Mouse (Mus musculus): Measurements from ENCODE around the gene Gdf9.
"Not testable (repeated sequence)": the region's sequence is repeated elsewhere in the genome, so short reads cannot be mapped to it uniquely, and the experiment has no call there.

Gdf9 gene

GRCm38 (mm10) chr11:53430670-53431346 lies at the start of gene Gdf9, which contains the start of gene Uqcrq:
TSS of gene Gdf9 (plus strand) at chr11:53431023.
TSS of gene Uqcrq (minus strand) at chr11:53430831.
- DNase-seq, result peak; percentile 100

DNA sequence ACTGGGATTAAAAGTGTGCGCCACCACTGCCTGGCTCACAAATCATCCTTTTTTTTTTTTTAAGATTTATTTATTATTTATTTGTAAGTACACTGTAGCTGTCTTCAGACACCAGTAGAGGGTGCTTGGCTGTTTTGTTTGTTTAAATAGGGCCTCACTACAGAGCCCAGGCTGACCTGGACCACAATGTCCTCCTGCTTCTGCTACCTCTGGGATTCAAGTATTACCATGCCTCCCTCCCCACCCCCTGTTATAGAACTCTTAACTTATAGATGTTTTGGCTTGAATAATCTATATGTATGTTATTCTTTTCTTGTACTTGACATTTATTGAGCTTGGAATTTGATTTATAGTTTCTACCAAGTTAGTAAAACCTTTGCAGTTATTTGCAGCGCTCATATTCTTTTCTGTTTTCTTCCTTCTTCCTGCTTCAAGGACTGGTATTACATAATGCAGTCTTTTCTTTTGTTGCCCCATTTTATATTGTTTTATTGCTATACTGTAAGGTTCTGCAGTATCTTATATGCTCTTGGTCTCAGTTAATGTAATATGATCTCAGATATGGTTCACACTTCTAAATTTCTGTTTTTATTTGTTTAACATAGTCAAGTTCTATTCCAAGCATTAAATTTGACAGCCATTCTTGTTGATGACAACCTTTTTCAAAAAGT lies 46.9 kb upstream of the Gdf9 start:
- no peak for DNase-seq

- peak; percentile 34 for DNase-seq
These were observed 37.0 kb upstream of the Gdf9 start for GRCm38 (mm10) chr11:53393856-53394255.

DNA sequence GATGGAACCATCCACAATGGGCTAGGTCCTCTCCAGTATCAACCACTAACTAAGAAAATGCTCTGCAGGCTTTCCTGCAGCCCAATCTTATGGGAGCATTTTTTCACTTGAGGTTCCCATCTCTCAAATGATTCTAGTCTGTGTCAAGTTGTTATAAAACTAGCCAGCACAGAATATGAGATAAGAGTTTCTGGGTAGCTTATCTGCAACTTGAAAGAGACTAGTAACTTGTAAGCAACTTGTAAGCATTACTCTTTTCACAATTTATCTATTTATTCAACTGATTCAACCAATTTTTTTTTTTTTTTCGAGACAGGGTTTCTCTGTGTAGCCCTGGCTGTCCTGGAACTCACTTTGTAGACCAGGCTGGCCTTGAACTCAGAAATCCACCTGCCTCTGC lies 27.2 kb upstream of the Gdf9 start:
- DNase-seq, result no peak

DNA sequence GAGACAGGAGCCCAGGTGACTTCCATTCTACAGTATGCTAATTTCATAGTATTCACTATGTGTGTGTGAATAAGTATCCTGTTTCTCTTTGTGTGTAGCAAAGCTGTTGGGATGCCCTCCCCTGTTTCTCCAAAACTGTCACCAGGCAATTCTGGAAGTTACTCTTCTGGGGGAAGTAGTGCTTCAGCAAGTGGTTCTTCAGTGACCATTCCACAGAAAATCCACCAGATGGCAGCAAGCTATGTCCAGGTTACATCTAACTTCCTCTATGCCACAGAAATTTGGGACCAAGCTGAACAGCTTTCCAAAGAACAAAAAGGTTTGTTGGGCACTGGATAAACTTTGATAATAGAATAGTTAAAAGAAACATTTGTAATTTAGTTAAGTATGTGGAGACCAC lies 19.1 kb upstream of the Gdf9 start:
- DNase-seq, result peak; percentile 34

DNA sequence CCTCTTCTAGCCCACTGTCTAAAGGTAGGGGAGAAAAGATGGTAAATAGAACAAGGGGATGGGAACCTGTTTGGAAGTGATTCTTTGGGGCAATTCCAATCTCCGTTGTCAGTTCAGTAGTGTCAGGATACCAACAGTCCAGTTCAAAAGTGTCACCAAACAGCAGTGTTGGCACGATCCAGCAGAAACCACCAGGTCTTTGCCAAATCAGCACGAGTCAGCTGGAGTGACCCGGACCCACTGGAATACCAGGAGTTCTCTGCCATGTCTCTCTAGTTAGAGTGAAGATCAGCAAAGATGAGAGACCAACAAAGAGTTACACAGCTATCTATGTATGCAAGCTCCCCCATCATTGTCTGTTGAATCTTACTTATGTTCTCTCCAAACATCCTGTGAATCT lies 17.0 kb upstream of the Gdf9 start:
- no peak for DNase-seq

DNA sequence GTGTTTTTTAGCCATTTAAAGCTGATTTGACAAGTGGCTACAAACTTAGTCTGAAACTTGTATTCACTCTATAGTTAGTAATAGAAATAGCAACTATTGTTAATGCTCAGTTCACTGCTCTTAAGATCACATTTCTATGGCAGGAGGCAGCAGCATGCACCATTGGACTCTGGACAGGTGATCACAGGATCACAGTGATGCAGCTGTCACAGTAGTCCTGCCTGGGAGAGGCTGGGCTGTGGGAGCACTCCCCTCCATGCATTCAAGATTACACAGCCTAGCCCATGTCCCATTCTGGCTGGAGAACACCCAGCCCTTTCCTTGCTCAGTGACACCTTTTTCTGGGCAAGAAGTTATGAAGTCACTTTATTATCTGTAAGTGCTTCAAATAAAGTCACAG lies 12.8 kb upstream of the Gdf9 start:
- peak; percentile 28 for DNase-seq

DNA sequence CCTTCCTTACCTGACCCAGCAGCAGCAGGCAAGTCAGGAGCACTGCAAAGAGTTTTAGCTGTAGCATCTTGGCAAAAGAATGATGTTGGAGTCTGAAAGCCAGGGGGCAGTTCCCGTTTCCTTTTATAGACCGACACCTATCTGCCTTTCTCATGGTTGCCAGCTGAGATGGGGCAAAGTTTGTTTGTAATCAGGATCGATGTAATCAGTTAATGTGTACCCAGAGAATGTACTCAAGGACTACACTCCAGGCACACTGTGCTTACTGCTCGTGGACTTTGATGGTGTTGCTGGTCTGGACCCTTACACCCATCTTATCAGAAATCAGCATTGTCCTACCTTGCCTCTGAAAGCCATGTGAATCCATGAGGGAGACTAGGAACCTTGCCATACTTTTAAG lies 7.8 kb upstream of the Gdf9 start, which contains the start of gene Leap2:
TSS of gene Leap2 (minus strand) at position 135 of the 400 bp plus-strand sequence.
- peak; percentile 72 for DNase-seq

DNA sequence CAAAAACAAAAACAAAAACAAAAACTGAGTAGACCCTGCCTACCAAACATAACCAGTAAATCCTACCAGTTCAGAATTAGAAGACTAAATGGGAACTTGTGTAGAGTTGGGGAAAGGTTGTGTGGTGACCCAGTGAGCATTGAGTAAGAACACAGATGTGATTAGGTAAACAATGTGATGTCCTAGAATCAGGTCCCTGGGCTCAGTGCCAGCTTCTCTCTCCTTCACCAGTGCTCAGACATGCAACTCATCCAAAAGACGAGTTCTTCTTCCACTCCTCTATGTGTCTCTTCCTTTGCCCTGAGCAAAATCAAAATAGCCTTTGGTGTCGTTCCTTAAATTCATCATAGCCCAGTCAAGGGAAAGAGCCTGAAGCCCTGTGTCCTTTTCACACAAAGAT lies 6.0 kb upstream of the Gdf9 start:
- DNase-seq, result peak; percentile 22

GRCm38 (mm10) chr11:53425251-53425650 lies 5.6 kb upstream of the Gdf9 start:
- DNase-seq, result no peak

DNA sequence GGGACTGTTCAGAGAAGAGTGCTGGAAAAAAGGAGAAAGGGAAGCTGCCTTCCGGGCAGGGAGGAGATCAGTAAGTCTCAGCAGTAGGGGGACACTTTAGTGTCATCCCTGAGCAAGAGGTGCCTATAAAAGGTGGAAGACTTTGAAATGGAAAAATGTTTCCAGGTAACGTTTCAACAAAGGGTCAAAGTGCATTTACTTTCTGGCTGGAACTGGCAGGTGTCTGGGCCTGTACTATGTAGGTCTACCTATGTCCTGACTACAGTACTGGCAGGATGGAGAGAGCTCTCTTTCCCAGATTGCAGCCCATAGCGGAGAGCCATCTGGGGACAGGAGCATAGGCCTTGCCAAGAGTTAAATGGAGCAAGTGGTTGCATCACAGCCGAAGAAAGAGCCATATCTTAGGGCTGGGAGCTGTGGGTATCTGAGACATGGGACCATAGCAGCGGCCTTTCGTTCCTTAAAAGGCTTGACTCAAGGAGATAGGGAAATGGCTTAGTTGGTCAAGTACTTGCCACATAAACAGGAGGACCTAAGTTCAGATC lies 5.0 kb upstream of the Gdf9 start:
- peak; percentile 19 for DNase-seq

- DNase-seq, result not testable (repeated sequence)
These were observed 3.9 kb upstream of the Gdf9 start for GRCm38 (mm10) chr11:53426914-53427313.

- DNase-seq, result peak; percentile 33
These were observed 2.7 kb upstream of the Gdf9 start for GRCm38 (mm10) chr11:53427993-53428715.

GRCm38 (mm10) chr11:53428716-53429057 lies 2.1 kb upstream of the Gdf9 start:
- no peak for DNase-seq

DNA sequence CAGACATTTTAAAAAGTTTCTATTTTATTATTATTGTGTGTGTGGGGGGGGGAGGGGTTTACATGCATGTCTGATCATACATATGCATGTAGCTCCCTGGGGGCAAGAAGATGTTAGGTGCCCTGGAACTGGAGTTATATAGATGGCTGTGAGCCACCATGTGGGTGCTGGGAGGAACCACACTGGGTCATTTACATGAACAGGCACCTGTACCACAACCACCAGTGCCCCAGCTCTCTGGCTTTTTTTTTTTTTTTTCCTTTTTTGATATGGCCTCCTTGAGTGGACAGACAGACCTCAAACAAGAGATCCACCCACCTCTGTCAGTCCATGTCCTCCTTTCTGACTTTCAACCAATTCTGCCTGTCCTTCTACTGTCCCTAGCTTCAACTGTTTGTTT lies 1.6 kb upstream of the Gdf9 start:
- no peak for DNase-seq

DNA sequence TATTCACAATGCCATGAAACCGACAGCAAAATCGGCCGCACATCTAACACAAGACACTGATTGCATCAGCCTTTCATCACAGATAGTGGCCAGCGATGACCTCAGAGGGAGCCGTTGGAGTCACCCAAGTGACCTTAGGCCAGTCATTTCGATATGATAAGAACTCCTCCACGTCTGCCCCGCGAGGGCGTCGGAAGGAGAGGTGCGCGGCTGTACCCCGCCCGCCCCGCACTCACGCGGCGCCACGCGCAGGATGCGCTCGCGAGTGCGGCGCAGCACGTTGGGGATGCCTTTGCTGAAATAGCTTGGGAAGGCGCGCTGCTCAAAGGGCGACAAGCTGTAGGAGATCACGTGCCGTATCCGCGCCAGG lies 538 bp upstream of the Gdf9 start:
- no peak for DNase-seq

GRCm38 (mm10) chr11:53431347-53432056 lies 679 bp downstream of the Gdf9 start:
- DNase-seq, result no peak

DNA sequence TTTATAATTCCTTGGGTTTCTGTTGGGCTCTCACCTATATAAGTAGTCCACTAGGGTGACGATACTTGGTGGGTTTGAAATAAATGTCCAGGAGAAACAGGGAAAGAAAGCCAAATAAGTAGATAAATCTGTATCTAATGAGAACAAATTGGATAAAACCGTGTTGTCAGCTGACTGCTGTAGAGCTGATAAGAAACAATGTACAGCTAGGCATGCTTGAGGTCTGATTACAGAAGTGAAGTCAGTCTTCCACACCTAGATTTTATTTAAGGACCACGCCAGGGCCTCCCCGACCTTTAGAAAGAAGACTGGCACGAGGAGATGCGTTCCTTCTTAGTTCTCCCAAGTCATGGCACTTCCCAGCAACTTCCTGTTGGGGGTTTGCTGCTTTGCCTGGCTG lies 2.2 kb downstream of the Gdf9 start:
- no peak for DNase-seq

DNA sequence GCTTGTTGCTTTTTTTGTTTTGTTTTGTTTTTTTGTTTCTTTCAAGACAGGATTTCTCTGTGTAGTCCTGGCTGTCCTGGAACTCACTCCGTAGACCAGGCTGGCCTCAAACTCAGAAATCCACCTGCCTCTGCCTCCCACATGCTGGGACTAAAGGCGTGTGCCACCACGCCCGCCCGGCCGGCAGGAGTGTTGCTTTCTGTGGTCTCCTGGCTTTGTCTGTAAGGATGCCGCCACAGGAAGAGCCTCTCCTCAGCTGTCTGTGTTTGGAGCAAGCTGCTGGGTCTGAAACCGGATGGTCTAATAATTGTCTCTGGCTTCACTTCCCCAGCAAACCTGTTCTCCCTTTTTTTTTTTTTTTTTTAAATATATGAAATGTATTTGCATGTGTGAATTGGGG lies 4.7 kb downstream of the Gdf9 start:
- no peak for DNase-seq

DNA sequence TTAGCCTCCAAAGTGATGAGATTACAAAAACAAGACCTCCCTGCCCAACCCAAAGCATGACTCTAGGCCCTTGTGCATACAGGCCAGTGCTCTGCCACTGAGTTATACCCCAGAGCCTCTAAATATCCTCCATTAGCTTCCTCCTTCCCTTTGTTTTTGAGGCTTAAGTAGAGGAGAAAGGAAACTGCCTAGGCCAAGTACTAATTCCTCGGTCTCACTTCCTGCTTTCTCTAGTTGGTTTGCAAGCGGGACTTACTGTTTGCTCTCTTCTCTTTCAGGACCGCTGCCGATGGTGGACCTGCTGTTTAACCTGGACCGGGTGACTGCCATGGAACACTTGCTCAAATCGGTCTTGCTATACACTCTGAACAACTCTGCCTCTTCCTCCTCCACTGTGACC lies 5.5 kb downstream of the Gdf9 start:
- DNase-seq, result no peak

DNA sequence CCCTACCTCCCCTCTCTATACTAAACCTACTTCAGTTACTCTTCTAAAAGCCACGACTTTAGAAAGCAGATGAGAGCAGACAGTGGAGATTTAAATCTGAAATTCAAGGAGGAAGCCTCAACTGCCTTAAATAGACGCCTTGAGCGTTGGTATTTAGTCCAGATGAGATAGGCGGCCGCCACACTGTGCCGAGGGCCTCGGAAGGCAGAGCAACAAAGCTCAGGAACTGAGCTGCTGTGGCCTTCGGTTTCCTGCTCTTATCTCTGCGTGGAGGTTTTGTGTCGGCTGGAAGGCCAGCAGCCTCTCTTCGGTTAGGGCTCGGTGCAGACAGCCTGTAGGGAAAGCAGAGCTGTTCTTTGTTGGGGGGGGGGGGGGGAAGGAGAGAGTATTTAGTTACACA lies 11.1 kb downstream of the Gdf9 start:
- no peak for DNase-seq

DNA sequence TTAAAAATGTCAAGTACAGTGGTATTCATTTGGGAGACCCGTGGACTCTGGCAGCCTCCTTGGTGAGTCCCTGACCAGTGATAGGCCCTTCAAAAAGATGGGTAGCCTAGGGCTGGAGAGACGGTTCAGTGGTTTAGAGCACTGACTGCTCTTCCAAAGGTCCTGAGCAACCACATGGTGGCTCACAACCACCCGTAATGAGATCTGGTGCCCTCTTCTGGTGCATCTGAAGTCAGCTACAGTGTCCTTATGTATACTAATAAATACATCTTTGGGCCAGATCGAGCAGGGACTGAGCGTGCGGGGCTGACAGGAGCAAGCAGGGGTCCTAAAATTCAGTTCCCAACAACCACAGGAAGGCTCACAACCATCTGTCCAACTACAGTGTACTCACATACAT lies 13.0 kb downstream of the Gdf9 start:
- peak; percentile 70 for DNase-seq

- DNase-seq, result no peak
These were observed 14.7 kb downstream of the Gdf9 start for GRCm38 (mm10) chr11:53445562-53445961.
